Mouse (Mus musculus): ENCODE data around the gene Atxn7l2. TPM values are rescaled to one million over a fixed set of nuclear protein-coding genes. Genes with fewer than 3 reads are reported as not detected.

The Atxn7l2 gene
- total RNA-seq, 2 experiments from 2014 or later, result 20.5 to 32.5 TPM

Other genes starting within 250 kb of the Atxn7l2 start
- gene Gstm3, start 241.7 kb downstream of the Atxn7l2 start, total RNA-seq (2021), result not detected
- 1 to 10 TPM; 2.6 to 2.9 TPM for gene Gstm2, start 224.5 kb downstream of the Atxn7l2 start, total RNA-seq (2021)
- gene Gstm1, start 193.0 kb downstream of the Atxn7l2 start, total RNA-seq (2021), result 100 to 1,000 TPM; 237 to 250 TPM
- 10 to 100 TPM in 1 of 2 experiments, 1 to 10 TPM in 1; 7.8 to 11.8 TPM for gene Gstm4, start 166.0 kb downstream of the Atxn7l2 start, total RNA-seq (2021)
- 10 to 100 TPM; 48.9 to 52.9 TPM for gene Ampd2, start 124.3 kb downstream of the Atxn7l2 start, total RNA-seq (2021)
- not detected for gene Gnat2, start 118.1 kb downstream of the Atxn7l2 start, total RNA-seq (2021)
- 10 to 100 TPM; 26.9 to 27.0 TPM for gene Gnai3, start 64.8 kb downstream of the Atxn7l2 start, total RNA-seq (2021)
- gene Gpr61, start 56.1 kb downstream of the Atxn7l2 start, total RNA-seq (2021), result 10 to 100 TPM; 18.1 to 19.1 TPM
- 10 to 100 TPM; 71.3 to 78.0 TPM for gene Amigo1, start 24.6 kb downstream of the Atxn7l2 start, total RNA-seq (2021)
- gene Cyb561d1, start 9.7 kb downstream of the Atxn7l2 start, total RNA-seq (2021), result 10 to 100 TPM; 15.0 to 21.4 TPM
- gene Sypl2, start 15.7 kb upstream of the Atxn7l2 start, total RNA-seq (2021), result 1 to 10 TPM; 1.0 to 1.9 TPM
- 10 to 100 TPM; 68.7 to 77.3 TPM for gene Psma5, start 46.0 kb upstream of the Atxn7l2 start, total RNA-seq (2021)
- gene Sort1, start 73.1 kb upstream of the Atxn7l2 start, total RNA-seq (2021), result 100 to 1,000 TPM; 299 to 314 TPM
- under 1 TPM in 1 of 2 experiments, not detected in 1; 0.25 TPM for gene Mybphl, start 154.0 kb upstream of the Atxn7l2 start, total RNA-seq (2021)
- gene Psrc1, start 172.9 kb upstream of the Atxn7l2 start, total RNA-seq (2021), result 10 to 100 TPM; 12.9 to 18.3 TPM
- 100 to 1,000 TPM; 168 to 174 TPM for gene Celsr2, start 204.6 kb upstream of the Atxn7l2 start, total RNA-seq (2021)
- 100 to 1,000 TPM; 202 to 231 TPM for gene Sars, start 234.3 kb upstream of the Atxn7l2 start, total RNA-seq (2021)